Mouse (Mus musculus): ENCODE data around the gene Gngt1.

- TF ChIP-seq CTCF (IDR thresholded peaks at IDR 0.05; ENCODE audit: control insufficient read depth, insufficient read depth, insufficient read length) = no peak
- no peak for TF ChIP-seq MYOD1 (IDR thresholded peaks at IDR 0.05; ENCODE audit: control insufficient read depth, insufficient read length, low read depth)
- no peak for TF ChIP-seq MAX (IDR thresholded peaks at IDR 0.05)
- TF ChIP-seq USF1 (IDR thresholded peaks at IDR 0.05; ENCODE audit: low read depth) = no peak
- TF ChIP-seq MYOG (IDR thresholded peaks at IDR 0.05; ENCODE audit: control insufficient read depth, extremely low read depth, insufficient read length) = no peak
- TF ChIP-seq FOSL1 (IDR thresholded peaks at IDR 0.05; ENCODE audit: insufficient read depth, low read length, poor library complexity, severe bottlenecking) = no peak
- TF ChIP-seq CEBPB (IDR thresholded peaks at IDR 0.05; ENCODE audit: low read depth) = no peak
Observed at GRCm38 (mm10) chr6:3954969-3955368, 38.6 kb upstream of the Gngt1 start.

Data from C2C12 (cell line).